ENCODE assay signal across 7 mouse cellular contexts in the genomic region with DNA sequence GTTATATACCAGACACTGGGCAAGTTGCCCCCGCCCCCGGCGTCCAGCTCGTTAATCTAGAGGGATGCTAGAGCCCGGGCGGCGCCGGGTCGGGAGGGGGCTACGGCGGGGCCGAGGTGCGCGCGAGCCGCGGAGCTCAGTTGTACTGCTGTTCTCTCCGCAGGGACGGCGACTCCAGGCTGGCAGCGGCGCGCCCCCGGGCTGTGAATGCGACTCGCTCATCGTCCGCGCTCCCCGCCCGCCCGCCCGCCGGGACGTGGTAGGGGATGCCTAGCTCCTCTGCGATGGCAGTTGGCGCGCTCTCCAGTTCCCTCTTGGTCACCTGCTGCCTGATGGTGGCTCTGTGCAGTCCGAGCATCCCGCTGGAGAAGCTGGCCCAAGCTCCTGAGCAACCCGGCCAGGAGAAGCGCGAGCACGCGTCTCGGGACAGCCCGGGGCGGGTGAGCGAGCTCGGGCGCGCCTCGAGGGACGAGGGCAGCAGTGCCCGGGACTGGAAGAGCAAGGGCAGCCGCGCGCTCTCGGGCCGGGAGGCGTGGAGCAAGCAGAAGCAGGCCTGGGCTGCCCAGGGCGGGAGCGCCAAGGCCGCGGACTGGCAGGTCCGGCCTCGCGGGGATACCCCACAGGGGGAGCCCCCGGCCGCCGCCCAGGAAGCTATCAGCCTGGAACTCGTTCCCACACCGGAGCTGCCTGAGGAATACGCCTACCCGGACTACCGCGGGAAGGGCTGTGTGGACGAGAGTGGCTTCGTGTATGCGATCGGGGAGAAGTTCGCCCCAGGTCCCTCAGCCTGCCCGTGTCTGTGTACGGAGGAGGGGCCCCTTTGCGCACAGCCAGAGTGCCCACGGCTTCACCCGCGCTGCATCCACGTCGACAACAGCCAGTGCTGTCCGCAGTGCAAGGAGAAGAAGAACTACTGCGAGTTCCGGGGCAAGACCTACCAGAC. TPM values are rescaled to one million over a fixed set of nuclear protein-coding genes. Genes with fewer than 3 reads are reported as not detected.
A peak's percentile ranks its signal among the peaks of the same experiment; 100 is the strongest.
DNase-seq lines count a peak whose midpoint lies in the region; ATAC-seq and TF ChIP-seq lines count a peak whose summit lies in the region.

No protein-coding gene starts in this region.

- no peaks in the 10 kb centered on the region for H3K36me3 ChIP-seq in kidney, postnatal 0 days (ENCODE audit: insufficient read depth, low read length)
- H3K36me3 ChIP-seq in limb, embryonic 11.5 days (ENCODE audit: control insufficient read depth, insufficient read depth, low read length): no peaks in the 10 kb centered on the region
- no peaks in the 10 kb centered on the region for H3K36me3 ChIP-seq in neural tube, embryonic 15.5 days

- peaks cover 44% of the 10 kb centered on the region for H3K27me3 ChIP-seq in kidney, postnatal 0 days (ENCODE audit: insufficient read depth, low read length)
- H3K27me3 ChIP-seq in limb, embryonic 11.5 days (ENCODE audit: control insufficient read depth, insufficient read depth, low read length): peaks cover 42% of the 10 kb centered on the region
- H3K27me3 ChIP-seq in neural tube, embryonic 15.5 days (replicated peaks): peaks cover 30% of the 10 kb centered on the region

- H3K9me3 ChIP-seq in kidney, postnatal 0 days (replicated peaks; ENCODE audit: low read length): no peaks in the 10 kb centered on the region
- H3K9me3 ChIP-seq in limb, embryonic 11.5 days (ENCODE audit: control insufficient read depth, low read length): no peaks in the 10 kb centered on the region
- no peaks in the 10 kb centered on the region for H3K9me3 ChIP-seq in neural tube, embryonic 15.5 days (replicated peaks)

- TF ChIP-seq CTCF in kidney, postnatal 0 days (IDR thresholded peaks at IDR 0.05; ENCODE audit: low read depth): no peak

- no peak overlapping the region for H3K9ac ChIP-seq in kidney, postnatal 0 days (ENCODE audit: low read depth, low read length)
- 0 out of 2 replicates have a peak overlapping the region, but pooled peaks have one; percentile 37 for H3K9ac ChIP-seq in limb, embryonic 11.5 days (ENCODE audit: low read length)
- peak overlapping the region; percentile 55 for H3K9ac ChIP-seq in neural tube, embryonic 15.5 days (replicated peaks)

- WGBS in kidney, postnatal 0 days: under 1% methylated on average over 90 of the region's 93 CpGs
- under 1% methylated on average over 83 of the region's 93 CpGs for WGBS in limb, embryonic 11.5 days
- WGBS in neural tube, embryonic 15.5 days: under 1% methylated on average over 84 of the region's 93 CpGs

- peak; percentile 7 for DNase-seq in kidney, postnatal 0 days (ENCODE audit: low spot score)
- no peak for DNase-seq in kidney, adult 8-10 months
- peak; percentile 58 for DNase-seq in embryo, embryonic 10.5 days (ENCODE audit: low spot score)
- peak; percentile 65 for DNase-seq in limb, embryonic 11.5 days (ENCODE audit: low spot score)
- DNase-seq in spleen, postnatal 14 days (ENCODE audit: low spot score in 2 of 2): no peak

- peak overlapping the region; percentile 36 for H3K4me3 ChIP-seq in kidney, postnatal 0 days (replicated peaks; ENCODE audit: low read depth, low read length)
- H3K4me3 ChIP-seq in limb, embryonic 11.5 days (ENCODE audit: low read depth, low read length): peak overlapping the region; percentile 42
- peak overlapping the region; percentile 52 for H3K4me3 ChIP-seq in neural tube, embryonic 15.5 days (replicated peaks)

- H3K4me2 ChIP-seq in kidney, postnatal 0 days (ENCODE audit: low read length): peak overlapping the region; percentile 73
- H3K4me2 ChIP-seq in limb, embryonic 11.5 days (ENCODE audit: low read depth, severe bottlenecking): peak overlapping the region; percentile 84
- H3K4me2 ChIP-seq in neural tube, embryonic 15.5 days: peak overlapping the region; percentile 98

- peaks cover 15% of the 10 kb centered on the region for H3K4me1 ChIP-seq in kidney, postnatal 0 days (replicated peaks; ENCODE audit: insufficient read depth, low read length)
- H3K4me1 ChIP-seq in limb, embryonic 11.5 days (ENCODE audit: control insufficient read depth, insufficient read depth, low read length): peaks cover 4% of the 10 kb centered on the region; the same call in 1 of the 2 replicates
- H3K4me1 ChIP-seq in neural tube, embryonic 15.5 days: peaks cover 31% of the 10 kb centered on the region

- peak; percentile 66 for ATAC-seq in kidney, postnatal 0 days (replicated peaks; ENCODE audit: low FRiP score, low read depth)
- peak; percentile 28 for ATAC-seq in frontal cortex, adult (ENCODE audit: low TSS enrichment)
- peak; percentile 60 for ATAC-seq in limb, embryonic 11.5 days (ENCODE audit: insufficient number of reproducible peaks, low FRiP score, low TSS enrichment, low read depth)
- peak; percentile 70 for ATAC-seq in neural tube, embryonic 15.5 days (ENCODE audit: low FRiP score)

- no peak overlapping the region for H3K27ac ChIP-seq in kidney, postnatal 0 days
- H3K27ac ChIP-seq in limb, embryonic 11.5 days (replicated peaks; ENCODE audit: low read depth, low read length): no peak overlapping the region
- H3K27ac ChIP-seq in neural tube, embryonic 15.5 days (replicated peaks): peak overlapping the region; percentile 51; the same call in 1 of the 2 replicates

RNA-seq across cellular contexts. Expression of a gene that starts 1.9 kb away (rescaled TPM):
- 1.1 and 1.7 TPM in 2 replicates for polyA plus RNA-seq in kidney, postnatal 0 days (2015; fragmentation: Nextera tagmentation; extraction: Ambion mirVana)
- polyA plus RNA-seq in limb, embryonic 11.5 days (2014; fragmentation: Nextera tagmentation; extraction: Ambion mirVana): 0.31 and 0.32 TPM in 2 replicates
- polyA plus RNA-seq in neural tube, embryonic 15.5 days (2015; fragmentation: Nextera tagmentation; extraction: Ambion mirVana): 9.4 and 12.9 TPM in 2 replicates

Comparison
In these comparisons a context has a peak if more than half of its experiments do, and no peak if none do; other contexts are left out.
1. DNase-seq: peak in kidney, postnatal 0 days (single experiment), embryo, embryonic 10.5 days (single experiment) and limb, embryonic 11.5 days (single experiment); none in kidney, adult 8-10 months (0 of 2) and spleen, postnatal 14 days (0 of 2).
2. Peak in every context shown above with its lines, with median percentiles within 50 percentile points of each other: ATAC-seq, H3K4me2 ChIP-seq and H3K4me3 ChIP-seq.